Mouse (Mus musculus) midbrain, embryonic 13.5 days (tissue): Measurements from ENCODE around the gene Plvap. TPM values are rescaled to one million over a fixed set of nuclear protein-coding genes. Genes with fewer than 3 reads are reported as not detected.

ENCODE experiments used
- ATAC-seq: fragments of 200-750 bp; cut with Nextera tagmentation; 2 replicates; pipeline ENCODE4 v1.8.0; 2017; ENCODE audit warnings: mild to moderate bottlenecking, moderate TSS enrichment, moderate library complexity
- H3K27ac ChIP-seq: fragments of 300-500 bp; sonication (generic); 2 replicates; pipeline ENCODE4 v1.5.1; 2015; ENCODE audit warnings: inconsistent platforms, mild to moderate bottlenecking, moderate library complexity
- H3K27me3 ChIP-seq: fragments of 300-500 bp; sonication (generic); 2 replicates; pipeline ENCODE4 v1.6.1; 2015; ENCODE audit warnings: mild to moderate bottlenecking, inconsistent platforms
- H3K36me3 ChIP-seq: fragments of 300-500 bp; sonication (generic); 2 replicates; pipeline ENCODE4 v1.6.1; 2015; ENCODE audit warnings: mild to moderate bottlenecking, inconsistent platforms
- H3K4me1 ChIP-seq: fragments of 300-500 bp; sonication (generic); replicated peaks from 2 replicates; pipeline ENCODE4 v1.6.1; 2015; ENCODE audit warnings: inconsistent platforms
- H3K4me2 ChIP-seq: fragments of 300-500 bp; sonication (generic); replicated peaks from 2 replicates; pipeline ENCODE4 v1.6.1; 2015; ENCODE audit warnings: moderate library complexity, mild to moderate bottlenecking, inconsistent platforms
- H3K4me3 ChIP-seq: fragments of 300-500 bp; sonication (generic); replicated peaks from 2 replicates; pipeline ENCODE4 v1.5.1; 2015; ENCODE audit warnings: mild to moderate bottlenecking, inconsistent platforms
- H3K9ac ChIP-seq: fragments of 300-500 bp; sonication (generic); replicated peaks from 2 replicates; pipeline ENCODE4 v1.6.1; 2015; ENCODE audit warnings: mild to moderate bottlenecking, inconsistent platforms
- H3K9me3 ChIP-seq: fragments of 300-500 bp; sonication (generic); 2 replicates; pipeline ENCODE4 v1.6.1; 2016; ENCODE audit warnings: mild to moderate bottlenecking, inconsistent platforms
- WGBS: fragments of 180-500 bp; shearing (Covaris S2); methylation state at CpG from one replicate; pipeline ENCODE4 v1.1.7; 2015; 5-methylcytosine and 5-hydroxymethylcytosine counted together
- polyA plus RNA-seq: library from polyadenylated mRNA; unstranded; fragments of >200 nt; fragmentation: Nextera tagmentation; extraction: Ambion mirVana; gene quantifications from 2 replicates; pipeline ENCODE4 v1.2.1, GENCODE M21; 2015

Gene Plvap
- polyA plus RNA-seq: 8.0 and 10.2 TPM in 2 replicates

- H3K9ac ChIP-seq: no peak within 1 kb of the TSS
- no peaks in the 10 kb centered on the region for H3K9me3 ChIP-seq
- H3K36me3 ChIP-seq: no peaks in the 10 kb centered on the region
- no peak within 1 kb of the TSS for H3K4me2 ChIP-seq
- peaks cover 12% of the 10 kb centered on the region for H3K4me1 ChIP-seq
- ATAC-seq: no peak
- 79% methylated on average over 14 of the region's 14 CpGs for WGBS
- no peak within 1 kb of the TSS for H3K4me3 ChIP-seq
- no peak within 1 kb of the TSS for H3K27ac ChIP-seq
- H3K27me3 ChIP-seq: peaks cover 46% of the 10 kb centered on the region
Observed at GRCm38 (mm10) chr8:71511644-71512043, at the start of gene Plvap. Plvap (minus strand) TSS chr8:71511752.

GRCm38 (mm10) chr8:71560765-71561164, 49.2 kb upstream of the Plvap start:
- H3K9me3 ChIP-seq: peaks cover 4% of the 10 kb centered on the region; the same call in 1 of the 2 replicates
- H3K27me3 ChIP-seq: peaks cover 82% of the 10 kb centered on the region
- no peak overlapping the region for H3K4me2 ChIP-seq
- no peak overlapping the region for H3K4me3 ChIP-seq
- no peak for ATAC-seq
- no peak overlapping the region for H3K9ac ChIP-seq
- H3K4me1 ChIP-seq: peaks cover 14% of the 10 kb centered on the region
- H3K27ac ChIP-seq: no peak overlapping the region
- no peaks in the 10 kb centered on the region for H3K36me3 ChIP-seq
- 87% methylated on average over 5 of the region's 5 CpGs for WGBS

GRCm38 (mm10) chr8:71560071-71560470, 48.5 kb upstream of the Plvap start:
- 80% methylated on average over 3 of the region's 3 CpGs for WGBS
- no peak overlapping the region for H3K9ac ChIP-seq
- no peak overlapping the region for H3K4me2 ChIP-seq
- no peaks in the 10 kb centered on the region for H3K36me3 ChIP-seq
- no peak for ATAC-seq
- no peak overlapping the region for H3K27ac ChIP-seq
- peaks cover 14% of the 10 kb centered on the region for H3K4me1 ChIP-seq
- H3K9me3 ChIP-seq: peaks cover 4% of the 10 kb centered on the region; the same call in 1 of the 2 replicates
- no peak overlapping the region for H3K4me3 ChIP-seq
- peaks cover 88% of the 10 kb centered on the region for H3K27me3 ChIP-seq

- H3K4me2 ChIP-seq: peak overlapping the region; percentile 39
- H3K4me3 ChIP-seq: peak overlapping the region; percentile 23
- H3K4me1 ChIP-seq: peaks cover 14% of the 10 kb centered on the region
- no peak overlapping the region for H3K27ac ChIP-seq
- H3K27me3 ChIP-seq: peaks cover 87% of the 10 kb centered on the region
- no peak for ATAC-seq
- no peak overlapping the region for H3K9ac ChIP-seq
- no peaks in the 10 kb centered on the region for H3K36me3 ChIP-seq
- H3K9me3 ChIP-seq: peaks cover 3% of the 10 kb centered on the region; the same call in 1 of the 2 replicates
- WGBS: 2% methylated on average over 24 of the region's 24 CpGs
Observed at GRCm38 (mm10) chr8:71558958-71559690, 47.6 kb upstream of the Plvap start.

- Histone ChIP-seq H3K4me1 (peaks cover 14% of the 10 kb centered on the region), H3K9me3 (no peaks in the 10 kb centered on the region), H3K4me2 (peak within 1 kb of the TSS; percentile 39), H3K36me3 (no peaks in the 10 kb centered on the region), H3K4me3 (peak within 1 kb of the TSS; percentile 23), H3K27me3 (peaks cover 81% of the 10 kb centered on the region), H3K9ac (no peak within 1 kb of the TSS), H3K27ac (no peak within 1 kb of the TSS)
- ATAC-seq: no peak
- WGBS: 4% methylated on average over 70 of the region's 70 CpGs
Observed at GRCm38 (mm10) chr8:71558071-71558957, 46.8 kb upstream of the Plvap start, which contains the start of gene Tmem221. Tmem221 (minus strand) TSS chr8:71558871.

- H3K4me3 ChIP-seq: no peak overlapping the region
- peaks cover 7% of the 10 kb centered on the region for H3K4me1 ChIP-seq
- H3K9ac ChIP-seq: no peak overlapping the region
- WGBS: 89% methylated on average over 2 of the region's 2 CpGs
- H3K27ac ChIP-seq: no peak overlapping the region
- no peak overlapping the region for H3K4me2 ChIP-seq
- ATAC-seq: no peak
- peaks cover 45% of the 10 kb centered on the region for H3K27me3 ChIP-seq
- no peaks in the 10 kb centered on the region for H3K36me3 ChIP-seq
- H3K9me3 ChIP-seq: no peaks in the 10 kb centered on the region
Observed at GRCm38 (mm10) chr8:71554644-71555043, 43.1 kb upstream of the Plvap start.

- no peaks in the 10 kb centered on the region for H3K9me3 ChIP-seq
- H3K4me3 ChIP-seq: no peak overlapping the region
- H3K27me3 ChIP-seq: peaks cover 38% of the 10 kb centered on the region
- H3K27ac ChIP-seq: no peak overlapping the region
- peaks cover 7% of the 10 kb centered on the region for H3K4me1 ChIP-seq
- 74% methylated on average over 6 of the region's 6 CpGs for WGBS
- H3K9ac ChIP-seq: no peak overlapping the region
- no peaks in the 10 kb centered on the region; the same call in 1 of the 2 replicates for H3K36me3 ChIP-seq
- ATAC-seq: no peak
- H3K4me2 ChIP-seq: no peak overlapping the region
Observed at GRCm38 (mm10) chr8:71554001-71554400, 42.4 kb upstream of the Plvap start.

- no peak overlapping the region for H3K4me2 ChIP-seq
- WGBS: 78% methylated on average over 6 of the region's 6 CpGs
Observed at GRCm38 (mm10) chr8:71552770-71553169, 41.2 kb upstream of the Plvap start.

GRCm38 (mm10) chr8:71550754-71551153, 39.2 kb upstream of the Plvap start:
- Histone ChIP-seq H3K27ac (no peak overlapping the region), H3K4me2 (no peak overlapping the region), H3K36me3 (peaks cover 27% of the 10 kb centered on the region), H3K9me3 (no peaks in the 10 kb centered on the region), H3K4me3 (no peak overlapping the region), H3K9ac (no peak overlapping the region), H3K4me1 (no peaks in the 10 kb centered on the region), H3K27me3 (peaks cover 6% of the 10 kb centered on the region)
- WGBS: 67% methylated on average over 7 of the region's 7 CpGs
- no peak for ATAC-seq

More at GRCm38 (mm10) chr8:71552770-71553169, 41.2 kb upstream of the Plvap start:
- H3K4me1 ChIP-seq: no peaks in the 10 kb centered on the region
- H3K27ac ChIP-seq: no peak overlapping the region
- no peaks in the 10 kb centered on the region for H3K9me3 ChIP-seq
- no peak overlapping the region for H3K9ac ChIP-seq
- no peak overlapping the region for H3K4me3 ChIP-seq
- no peak for ATAC-seq
- peaks cover 10% of the 10 kb centered on the region for H3K36me3 ChIP-seq
- H3K27me3 ChIP-seq: peaks cover 26% of the 10 kb centered on the region

- no peaks in the 10 kb centered on the region for H3K27me3 ChIP-seq
- peaks cover 35% of the 10 kb centered on the region for H3K36me3 ChIP-seq
- H3K4me1 ChIP-seq: peaks cover 12% of the 10 kb centered on the region
- ATAC-seq: no peak
- H3K4me3 ChIP-seq: no peak overlapping the region
- H3K4me2 ChIP-seq: no peak overlapping the region
- no peaks in the 10 kb centered on the region for H3K9me3 ChIP-seq
- H3K27ac ChIP-seq: no peak overlapping the region
- no peak overlapping the region for H3K9ac ChIP-seq
- WGBS: 87% methylated on average over 7 of the region's 7 CpGs
Observed at GRCm38 (mm10) chr8:71547590-71547989, 36.0 kb upstream of the Plvap start.

- Histone ChIP-seq H3K9me3 (no peaks in the 10 kb centered on the region), H3K4me2 (no peak overlapping the region), H3K27ac (no peak overlapping the region), H3K4me3 (no peak overlapping the region), H3K4me1 (peaks cover 12% of the 10 kb centered on the region), H3K27me3 (peaks cover under 1% of the 10 kb centered on the region; the same call in 1 of the 2 replicates), H3K36me3 (peaks cover 35% of the 10 kb centered on the region), H3K9ac (no peak overlapping the region)
- no peak for ATAC-seq
- WGBS: 92% methylated on average over 11 of the region's 11 CpGs
Observed at GRCm38 (mm10) chr8:71545053-71545452, 33.5 kb upstream of the Plvap start.

- peak overlapping the region; percentile 85 for H3K9ac ChIP-seq
- no peak for ATAC-seq
Observed at GRCm38 (mm10) chr8:71543755-71544154, 32.2 kb upstream of the Plvap start.

More at GRCm38 (mm10) chr8:71543755-71544154, 32.2 kb upstream of the Plvap start:
- Histone ChIP-seq H3K27ac (no peak overlapping the region), H3K27me3 (peaks cover 8% of the 10 kb centered on the region), H3K4me1 (peaks cover 12% of the 10 kb centered on the region), H3K4me2 (peak overlapping the region; percentile 89), H3K4me3 (peak overlapping the region; percentile 82), H3K9me3 (no peaks in the 10 kb centered on the region), H3K36me3 (peaks cover 34% of the 10 kb centered on the region)
- 89% methylated on average over 9 of the region's 9 CpGs for WGBS
